ENCODE assay signal across 9 mouse cellular contexts in the genomic region with DNA sequence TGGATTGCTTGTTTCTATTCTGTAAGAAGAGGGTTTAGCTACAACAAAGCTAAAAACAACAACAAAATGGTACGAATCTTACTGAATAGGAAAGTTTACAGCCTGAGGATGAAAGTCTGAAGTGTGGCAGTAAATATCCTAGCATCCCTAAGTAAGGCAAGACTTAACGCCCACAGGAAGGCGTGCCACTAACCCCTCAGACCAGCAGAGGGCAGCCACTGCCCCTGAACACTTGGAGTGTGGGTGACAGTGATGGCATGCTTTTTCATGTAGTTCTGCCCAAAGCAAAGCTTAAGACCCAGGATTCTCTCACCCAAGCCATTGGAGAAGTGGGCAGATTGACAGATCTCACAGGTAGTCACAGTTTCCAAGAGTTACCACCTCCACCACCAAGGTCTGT. TPM values are rescaled to one million over a fixed set of nuclear protein-coding genes. Genes with fewer than 3 reads are reported as not detected.
A peak's percentile ranks its signal among the peaks of the same experiment; 100 is the strongest.
DNase-seq lines count a peak whose midpoint lies in the region; ATAC-seq and TF ChIP-seq lines count a peak whose summit lies in the region.
"Had no signal": no experiment of that assay in that cellular context is flagged by ENCODE, and none has a peak within 500 bp of the region (broad histone marks: within the 10 kb centered on the region; RNA-seq: fewer than 3 reads in every experiment).

No protein-coding gene starts in this region.

- DNase-seq in cerebellum, postnatal 14 days: peak; percentile 58 to 72
- DNase-seq in cerebellum, adult 9-10 months: no peak
- peak; percentile 42 for DNase-seq in liver
- DNase-seq in brain, embryonic 14.5 days (ENCODE audit: low read depth): peak; percentile 68
- peak; percentile 45 for DNase-seq in lung, postnatal 14 days
- DNase-seq in urinary bladder, adult 2 months (ENCODE audit: low spot score): no peak
- no peak for DNase-seq in urinary bladder, postnatal 14 days (ENCODE audit: low spot score)

- no peak overlapping the region for H3K4me2 ChIP-seq in liver, embryonic 12.5 days
- H3K4me2 ChIP-seq: neural tube, embryonic 12.5 days had no signal

- no peak overlapping the region for H3K4me3 ChIP-seq in liver, embryonic 12.5 days
- H3K4me3 ChIP-seq: neural tube, embryonic 12.5 days had no signal

- H3K4me1 ChIP-seq in liver, embryonic 12.5 days: no peaks in the 10 kb centered on the region
- H3K4me1 ChIP-seq: neural tube, embryonic 12.5 days had no signal

- WGBS in liver, embryonic 12.5 days (ENCODE audit: insufficient replicate concordance): 49% methylated on average over 3 of the region's 3 CpGs

- H3K27me3 ChIP-seq in liver, embryonic 12.5 days (replicated peaks): 0 out of 2 replicates have a peak, but pooled peaks cover under 1% of the 10 kb centered on the region
- H3K27me3 ChIP-seq: neural tube, embryonic 12.5 days had no signal

- TF ChIP-seq CTCF in brain, embryonic 14.5 days (IDR thresholded peaks at IDR 0.05; ENCODE audit: borderline replicate concordance, extremely low read depth, insufficient read depth, insufficient read length): peak; percentile 81

- no peaks in the 10 kb centered on the region for H3K9me3 ChIP-seq in liver, embryonic 12.5 days (replicated peaks)
- H3K9me3 ChIP-seq: neural tube, embryonic 12.5 days had no signal

- ATAC-seq in liver, embryonic 12.5 days: no peak

- no peak overlapping the region for H3K27ac ChIP-seq in liver, embryonic 12.5 days
- H3K27ac ChIP-seq: neural tube, embryonic 12.5 days had no signal

- peaks cover 48% of the 10 kb centered on the region for H3K36me3 ChIP-seq in liver, embryonic 12.5 days

- no peak overlapping the region for H3K9ac ChIP-seq in liver, embryonic 12.5 days
- H3K9ac ChIP-seq: neural tube, embryonic 12.5 days had no signal

- TF ChIP-seq POLR2A in brain, embryonic 14.5 days (IDR thresholded peaks at IDR 0.05; ENCODE audit: borderline replicate concordance, extremely low read depth, insufficient read depth, insufficient read length, poor library complexity, severe bottlenecking): no peak

RNA-seq across cellular contexts. Expression of a gene that starts 11.1 kb away (rescaled TPM):
- polyA plus RNA-seq in liver, embryonic 12.5 days (2016; fragmentation: Nextera tagmentation; extraction: Ambion mirVana): 1.9 and 2.6 TPM in 2 replicates
- polyA plus RNA-seq in brain, embryonic 14.5 days (2012; rRNA removed): 1.5 and 2.4 TPM in 2 replicates
- polyA plus RNA-seq in urinary bladder, adult 2 months (2012; rRNA removed): 1.4 and 1.8 TPM in 2 replicates

RNA-seq across cellular contexts. Expression of a gene that starts 11.5 kb away (rescaled TPM):
- polyA plus RNA-seq in liver, embryonic 12.5 days (2016; fragmentation: Nextera tagmentation; extraction: Ambion mirVana): 0.14 and 0.35 TPM in 2 replicates
- 1.3 and 1.5 TPM in 2 replicates for polyA plus RNA-seq in brain, embryonic 14.5 days (2012; rRNA removed)
- polyA plus RNA-seq in urinary bladder, adult 2 months (2012; rRNA removed): 0.77 and 0.92 TPM in 2 replicates

RNA-seq across cellular contexts. Expression of a gene that starts 47.4 kb away (rescaled TPM):
- polyA plus RNA-seq in liver, embryonic 12.5 days (2016; fragmentation: Nextera tagmentation; extraction: Ambion mirVana): 12.5 and 13.6 TPM in 2 replicates
- 35.8 and 40.6 TPM in 2 replicates for polyA plus RNA-seq in brain, embryonic 14.5 days (2012; rRNA removed)
- polyA plus RNA-seq in urinary bladder, adult 2 months (2012; rRNA removed): 11.3 and 13.6 TPM in 2 replicates

Comparison
In these comparisons a context has a peak if more than half of its experiments do, and no peak if none do; other contexts are left out.
1. DNase-seq: peak in cerebellum, postnatal 14 days (2 of 2), liver (single experiment), brain, embryonic 14.5 days (single experiment) and lung, postnatal 14 days (single experiment); none in cerebellum, adult 9-10 months (single experiment), urinary bladder, adult 2 months (single experiment) and urinary bladder, postnatal 14 days (single experiment).